Mouse (Mus musculus): Measurements from ENCODE around the gene Bpifb1. TPM values are rescaled to one million over a fixed set of nuclear protein-coding genes. Genes with fewer than 3 reads are reported as not detected.

Gene Bpifb1
- polyA plus RNA-seq, 1 experiment from 2014 or later, result not detected

DNA sequence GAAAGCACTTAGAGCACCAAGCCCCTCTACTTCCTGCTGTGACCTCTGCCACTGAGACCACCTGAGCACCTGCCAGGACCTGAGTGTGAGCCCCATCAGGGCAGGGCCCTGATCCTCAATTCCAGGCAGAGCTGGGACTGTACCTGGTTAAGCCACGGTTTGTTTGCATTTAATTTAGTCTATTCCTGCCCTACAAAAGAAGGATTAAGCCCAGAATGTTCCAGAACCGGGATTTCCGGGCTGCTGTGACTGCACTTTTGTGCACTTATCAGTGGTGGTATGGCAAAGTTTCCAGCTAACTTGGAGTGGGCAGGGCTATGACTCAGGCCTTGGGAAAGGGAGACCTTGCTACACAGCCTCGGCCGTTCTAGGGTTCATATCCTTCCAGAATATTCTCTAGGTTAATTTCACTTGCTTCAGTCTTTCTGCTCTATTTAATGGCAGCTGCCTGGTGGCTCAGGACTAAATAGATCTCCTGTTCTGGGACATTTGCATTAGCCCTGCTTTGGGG is 3.4 kb downstream of the Bpifb1 start:
- H3K27me3 ChIP-seq (ENCODE audit: control insufficient read depth, insufficient read depth, low read length), result no peaks in the 10 kb centered on the region
- H3K4me3 ChIP-seq (ENCODE audit: low read depth, low read length), result no peak overlapping the region
- no peak overlapping the region for H3K27ac ChIP-seq (ENCODE audit: low read depth, low read length)
- no peaks in the 10 kb centered on the region for H3K4me1 ChIP-seq (ENCODE audit: control insufficient read depth, insufficient read depth, low read length)
- no peak for ATAC-seq (ENCODE audit: low read depth)
- H3K36me3 ChIP-seq (ENCODE audit: control insufficient read depth, insufficient read depth, low read length), result no peaks in the 10 kb centered on the region
- H3K9ac ChIP-seq (replicated peaks; ENCODE audit: low read depth, low read length), result no peak overlapping the region
- WGBS, result 81% methylated on average over 5 of the region's 5 CpGs
- H3K9me3 ChIP-seq (ENCODE audit: control insufficient read depth, low read length), result no peaks in the 10 kb centered on the region
- H3K4me2 ChIP-seq (ENCODE audit: low read depth, low read length), result no peak overlapping the region

DNA sequence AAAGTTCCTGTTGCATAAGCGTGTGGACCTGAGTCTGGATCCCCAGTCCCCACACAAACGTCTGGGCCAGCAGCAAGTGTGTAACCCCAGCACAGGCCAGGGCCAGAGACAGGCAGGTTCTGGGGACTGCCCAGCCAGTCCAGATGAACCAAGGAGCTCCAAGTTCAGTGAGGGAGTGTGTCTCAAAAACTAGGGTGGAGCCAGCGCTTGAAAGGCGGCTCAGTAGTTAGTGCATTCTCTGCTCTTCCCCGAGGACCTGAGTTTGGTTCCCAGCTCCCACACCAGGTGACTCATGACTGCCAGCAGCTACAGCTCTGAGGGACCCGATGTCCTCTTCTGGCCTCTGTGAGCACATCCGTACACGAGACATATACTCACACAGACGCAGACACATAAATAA is 6.4 kb downstream of the Bpifb1 start:
- Histone ChIP-seq H3K27ac (ENCODE audit: low read depth, low read length) (no peak overlapping the region), H3K4me2 (ENCODE audit: low read depth, low read length) (no peak overlapping the region), H3K36me3 (ENCODE audit: control insufficient read depth, insufficient read depth, low read length) (no peaks in the 10 kb centered on the region), H3K4me3 (ENCODE audit: low read depth, low read length) (no peak overlapping the region), H3K27me3 (ENCODE audit: control insufficient read depth, insufficient read depth, low read length) (no peaks in the 10 kb centered on the region), H3K9ac (replicated peaks; ENCODE audit: low read depth, low read length) (no peak overlapping the region), H3K9me3 (ENCODE audit: control insufficient read depth, low read length) (no peaks in the 10 kb centered on the region), H3K4me1 (ENCODE audit: control insufficient read depth, insufficient read depth, low read length) (no peaks in the 10 kb centered on the region)
- WGBS, result 93% methylated on average over 9 of the region's 9 CpGs
- ATAC-seq (ENCODE audit: low read depth), result no peak

DNA sequence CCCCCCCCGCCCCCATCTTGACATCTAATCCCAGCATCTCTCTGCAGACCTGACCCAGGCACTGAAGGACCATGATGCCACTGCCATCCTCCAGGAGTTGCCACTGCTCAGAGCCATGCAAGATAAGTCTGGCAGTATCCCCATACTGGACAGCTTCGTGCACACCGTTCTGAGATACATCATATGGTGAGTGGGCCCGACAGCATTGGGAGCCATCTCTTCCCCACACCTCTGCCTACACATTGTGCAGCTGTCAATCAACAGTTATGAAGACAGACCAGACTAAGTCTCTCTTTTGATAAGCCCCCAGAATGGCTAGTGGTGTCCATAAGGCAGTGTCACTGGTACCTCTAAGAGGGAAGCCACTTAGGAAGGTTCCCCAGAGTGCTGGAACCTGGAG is 14.0 kb downstream of the Bpifb1 start:
- 93% methylated on average over 4 of the region's 4 CpGs for WGBS
- no peaks in the 10 kb centered on the region for H3K4me1 ChIP-seq (ENCODE audit: control insufficient read depth, insufficient read depth, low read length)
- no peak overlapping the region for H3K27ac ChIP-seq (ENCODE audit: low read depth, low read length)

GRCm38 (mm10) chr2:154206908-154207307 is 16.3 kb downstream of the Bpifb1 start:
- 68% methylated on average over 7 of the region's 7 CpGs for WGBS
- H3K36me3 ChIP-seq (ENCODE audit: control insufficient read depth, insufficient read depth, low read length), result no peaks in the 10 kb centered on the region
- no peak for ATAC-seq (ENCODE audit: low read depth)

More for the DNA sequence above, 14.0 kb downstream of the Bpifb1 start:
- H3K9ac ChIP-seq (replicated peaks; ENCODE audit: low read depth, low read length), result no peak overlapping the region
- ATAC-seq (ENCODE audit: low read depth), result no peak
- no peaks in the 10 kb centered on the region for H3K27me3 ChIP-seq (ENCODE audit: control insufficient read depth, insufficient read depth, low read length)
- no peak overlapping the region for H3K4me2 ChIP-seq (ENCODE audit: low read depth, low read length)
- H3K9me3 ChIP-seq (ENCODE audit: control insufficient read depth, low read length), result no peaks in the 10 kb centered on the region
- no peaks in the 10 kb centered on the region for H3K36me3 ChIP-seq (ENCODE audit: control insufficient read depth, insufficient read depth, low read length)
- H3K4me3 ChIP-seq (ENCODE audit: low read depth, low read length), result no peak overlapping the region

GRCm38 (mm10) chr2:154209112-154209511 is 18.5 kb downstream of the Bpifb1 start:
- no peaks in the 10 kb centered on the region for H3K36me3 ChIP-seq (ENCODE audit: control insufficient read depth, insufficient read depth, low read length)
- H3K27me3 ChIP-seq (ENCODE audit: control insufficient read depth, insufficient read depth, low read length), result no peaks in the 10 kb centered on the region
- H3K4me1 ChIP-seq (ENCODE audit: control insufficient read depth, insufficient read depth, low read length), result no peaks in the 10 kb centered on the region
- no peak overlapping the region for H3K9ac ChIP-seq (replicated peaks; ENCODE audit: low read depth, low read length)
- H3K9me3 ChIP-seq (ENCODE audit: control insufficient read depth, low read length), result no peaks in the 10 kb centered on the region
- 13% methylated on average over 3 of the region's 3 CpGs for WGBS
- ATAC-seq (ENCODE audit: low read depth), result no peak
- H3K27ac ChIP-seq (ENCODE audit: low read depth, low read length), result no peak overlapping the region
- H3K4me2 ChIP-seq (ENCODE audit: low read depth, low read length), result no peak overlapping the region
- no peak overlapping the region for H3K4me3 ChIP-seq (ENCODE audit: low read depth, low read length)

More at GRCm38 (mm10) chr2:154206908-154207307, 16.3 kb downstream of the Bpifb1 start:
- no peak overlapping the region for H3K9ac ChIP-seq (replicated peaks; ENCODE audit: low read depth, low read length)
- H3K9me3 ChIP-seq (ENCODE audit: control insufficient read depth, low read length), result no peaks in the 10 kb centered on the region
- no peak overlapping the region for H3K27ac ChIP-seq (ENCODE audit: low read depth, low read length)
- H3K4me3 ChIP-seq (ENCODE audit: low read depth, low read length), result no peak overlapping the region
- no peaks in the 10 kb centered on the region for H3K27me3 ChIP-seq (ENCODE audit: control insufficient read depth, insufficient read depth, low read length)
- H3K4me1 ChIP-seq (ENCODE audit: control insufficient read depth, insufficient read depth, low read length), result no peaks in the 10 kb centered on the region
- H3K4me2 ChIP-seq (ENCODE audit: low read depth, low read length), result no peak overlapping the region

GRCm38 (mm10) chr2:154211121-154211520 is 20.5 kb downstream of the Bpifb1 start:
- ATAC-seq (ENCODE audit: low read depth), result 0 out of 2 replicates have a peak, but pooled peaks have one; percentile 28
- Histone ChIP-seq H3K9me3 (ENCODE audit: control insufficient read depth, low read length) (no peaks in the 10 kb centered on the region), H3K27me3 (ENCODE audit: control insufficient read depth, insufficient read depth, low read length) (no peaks in the 10 kb centered on the region), H3K4me1 (ENCODE audit: control insufficient read depth, insufficient read depth, low read length) (no peaks in the 10 kb centered on the region), H3K9ac (replicated peaks; ENCODE audit: low read depth, low read length) (no peak overlapping the region), H3K27ac (ENCODE audit: low read depth, low read length) (no peak overlapping the region), H3K4me2 (ENCODE audit: low read depth, low read length) (no peak overlapping the region), H3K4me3 (ENCODE audit: low read depth, low read length) (no peak overlapping the region), H3K36me3 (ENCODE audit: control insufficient read depth, insufficient read depth, low read length) (no peaks in the 10 kb centered on the region)
- WGBS, result 36% methylated on average over 1 of the region's 1 CpGs

GRCm38 (mm10) chr2:154211881-154212280 is 21.3 kb downstream of the Bpifb1 start:
- 83% methylated on average over 4 of the region's 4 CpGs for WGBS
- Histone ChIP-seq H3K27me3 (ENCODE audit: control insufficient read depth, insufficient read depth, low read length) (no peaks in the 10 kb centered on the region), H3K27ac (ENCODE audit: low read depth, low read length) (no peak overlapping the region)

GRCm38 (mm10) chr2:154215191-154215590 is 24.6 kb downstream of the Bpifb1 start:
- H3K9me3 ChIP-seq (ENCODE audit: control insufficient read depth, low read length), result no peaks in the 10 kb centered on the region
- H3K4me2 ChIP-seq (ENCODE audit: low read depth, low read length), result no peak overlapping the region
- no peaks in the 10 kb centered on the region for H3K36me3 ChIP-seq (ENCODE audit: control insufficient read depth, insufficient read depth, low read length)
- no peak overlapping the region for H3K4me3 ChIP-seq (ENCODE audit: low read depth, low read length)
- no peaks in the 10 kb centered on the region for H3K27me3 ChIP-seq (ENCODE audit: control insufficient read depth, insufficient read depth, low read length)
- ATAC-seq (ENCODE audit: low read depth), result no peak
- no peak overlapping the region for H3K27ac ChIP-seq (ENCODE audit: low read depth, low read length)
- WGBS, result 19% methylated on average over 5 of the region's 5 CpGs
- no peaks in the 10 kb centered on the region for H3K4me1 ChIP-seq (ENCODE audit: control insufficient read depth, insufficient read depth, low read length)
- H3K9ac ChIP-seq (replicated peaks; ENCODE audit: low read depth, low read length), result no peak overlapping the region

More at GRCm38 (mm10) chr2:154211881-154212280, 21.3 kb downstream of the Bpifb1 start:
- Histone ChIP-seq H3K9ac (replicated peaks; ENCODE audit: low read depth, low read length) (no peak overlapping the region), H3K4me1 (ENCODE audit: control insufficient read depth, insufficient read depth, low read length) (no peaks in the 10 kb centered on the region), H3K4me3 (ENCODE audit: low read depth, low read length) (no peak overlapping the region), H3K9me3 (ENCODE audit: control insufficient read depth, low read length) (no peaks in the 10 kb centered on the region), H3K36me3 (ENCODE audit: control insufficient read depth, insufficient read depth, low read length) (no peaks in the 10 kb centered on the region), H3K4me2 (ENCODE audit: low read depth, low read length) (no peak overlapping the region)
- no peak for ATAC-seq (ENCODE audit: low read depth)

- no peak for ATAC-seq (ENCODE audit: low read depth)
- no peaks in the 10 kb centered on the region for H3K36me3 ChIP-seq (ENCODE audit: control insufficient read depth, insufficient read depth, low read length)
- no peaks in the 10 kb centered on the region for H3K9me3 ChIP-seq (ENCODE audit: control insufficient read depth, low read length)
- no peak overlapping the region for H3K4me3 ChIP-seq (ENCODE audit: low read depth, low read length)
- H3K9ac ChIP-seq (replicated peaks; ENCODE audit: low read depth, low read length), result no peak overlapping the region
- H3K4me2 ChIP-seq (ENCODE audit: low read depth, low read length), result no peak overlapping the region
- no peak overlapping the region for H3K27ac ChIP-seq (ENCODE audit: low read depth, low read length)
- H3K4me1 ChIP-seq (ENCODE audit: control insufficient read depth, insufficient read depth, low read length), result peaks cover 2% of the 10 kb centered on the region; the same call in 1 of the 2 replicates
- no peaks in the 10 kb centered on the region for H3K27me3 ChIP-seq (ENCODE audit: control insufficient read depth, insufficient read depth, low read length)
- WGBS, result 78% methylated on average over 5 of the region's 5 CpGs
Measured at GRCm38 (mm10) chr2:154219950-154220349, 29.3 kb downstream of the Bpifb1 start.

Measured in neural tube, embryonic 14.5 days (tissue).